Mouse (Mus musculus) ovary, adult 18-20 months (tissue): ENCODE measurements around the gene Etv6.

ENCODE experiments used
- DNase-seq: peaks from one replicate; pipeline ENCODE4 v3.0.0; 2022; ENCODE audit warnings: low spot score, mixed read lengths

Gene Etv6

GRCm38 (mm10) chr6:134045092-134045868, 9.8 kb downstream of the Etv6 start:
- no peak for DNase-seq

- DNase-seq, result no peak
Observed at GRCm38 (mm10) chr6:134046136-134046535, 10.6 kb downstream of the Etv6 start.

- no peak for DNase-seq
Observed at GRCm38 (mm10) chr6:134047249-134047648, 11.7 kb downstream of the Etv6 start.

GRCm38 (mm10) chr6:134047974-134048373, 12.5 kb downstream of the Etv6 start:
- DNase-seq, result no peak

- no peak for DNase-seq
Observed at GRCm38 (mm10) chr6:134048965-134049364, 13.5 kb downstream of the Etv6 start.

GRCm38 (mm10) chr6:134050466-134050865, 15.0 kb downstream of the Etv6 start:
- DNase-seq, result no peak

GRCm38 (mm10) chr6:134051950-134052349, 16.4 kb downstream of the Etv6 start:
- no peak for DNase-seq

- DNase-seq, result no peak
Observed at GRCm38 (mm10) chr6:134053146-134053545, 17.6 kb downstream of the Etv6 start.

GRCm38 (mm10) chr6:134053566-134053965, 18.1 kb downstream of the Etv6 start:
- DNase-seq, result no peak

- no peak for DNase-seq
Observed at GRCm38 (mm10) chr6:134055588-134055987, 20.1 kb downstream of the Etv6 start.

GRCm38 (mm10) chr6:134058451-134058850, 23.0 kb downstream of the Etv6 start:
- no peak for DNase-seq

- DNase-seq, result no peak
Observed at GRCm38 (mm10) chr6:134058886-134059551, 23.5 kb downstream of the Etv6 start.

- DNase-seq, result no peak
Observed at GRCm38 (mm10) chr6:134059552-134059891, 24.0 kb downstream of the Etv6 start.

- DNase-seq, result no peak
Observed at GRCm38 (mm10) chr6:134060036-134060435, 24.5 kb downstream of the Etv6 start.

- DNase-seq, result no peak
Observed at GRCm38 (mm10) chr6:134060811-134061210, 25.3 kb downstream of the Etv6 start.

GRCm38 (mm10) chr6:134065018-134065725, 29.7 kb downstream of the Etv6 start:
- no peak for DNase-seq

- DNase-seq, result no peak
Observed at GRCm38 (mm10) chr6:134066112-134066511, 30.6 kb downstream of the Etv6 start.

- DNase-seq, result no peak
Observed at GRCm38 (mm10) chr6:134066996-134067395, 31.5 kb downstream of the Etv6 start.

GRCm38 (mm10) chr6:134067536-134067935, 32.0 kb downstream of the Etv6 start:
- no peak for DNase-seq

GRCm38 (mm10) chr6:134072439-134072838, 36.9 kb downstream of the Etv6 start:
- DNase-seq, result no peak

- DNase-seq, result no peak
Observed at GRCm38 (mm10) chr6:134072906-134073305, 37.4 kb downstream of the Etv6 start.

GRCm38 (mm10) chr6:134074353-134074752, 38.9 kb downstream of the Etv6 start:
- no peak for DNase-seq

- DNase-seq, result no peak
Observed at GRCm38 (mm10) chr6:134075031-134075430, 39.5 kb downstream of the Etv6 start.
